Comparison of ENCODE assay signal across 8 mouse cellular contexts in genomic region chr7:99267897-99268505, GRCm38 (mm10). TPM values are rescaled to one million over a fixed set of nuclear protein-coding genes. Genes with fewer than 3 reads are reported as not detected.
A peak's percentile ranks its signal among the peaks of the same experiment; 100 is the strongest.
DNase-seq lines count a peak whose midpoint lies in the region; ATAC-seq and TF ChIP-seq lines count a peak whose summit lies in the region.

No protein-coding gene starts in this region.

- peak; percentile 59 for DNase-seq in 3T3-L1 (ENCODE audit: low read depth, low spot score)
- peak; percentile 30 for DNase-seq in adrenal gland, adult 8-10 months
- DNase-seq in heart, adult 9 months (ENCODE audit: low spot score in 2 of 2) = peak; percentile 53 to 60
- DNase-seq in kidney, adult 9 months = peak; percentile 8
- DNase-seq in limb, embryonic 14.5 days (ENCODE audit: low spot score) = peak; percentile 53
- DNase-seq in thymus, postnatal 4 days = peak; percentile 45

- peaks cover 22% of the 10 kb centered on the region for H3K4me1 ChIP-seq in embryonic facial prominence, embryonic 12.5 days
- peaks cover 16% of the 10 kb centered on the region for H3K4me1 ChIP-seq in limb, embryonic 14.5 days (ENCODE audit: control insufficient read depth, insufficient read depth, low read length)

- 1% methylated on average over 59 of the region's 59 CpGs for whole genome bisulfite sequencing in embryonic facial prominence, embryonic 12.5 days
- under 1% methylated on average over 51 of the region's 59 CpGs for WGBS in limb, embryonic 14.5 days

- H3K27ac ChIP-seq in embryonic facial prominence, embryonic 12.5 days = peak overlapping the region; percentile 67
- H3K27ac ChIP-seq in limb, embryonic 14.5 days (replicated peaks; ENCODE audit: low read depth, low read length) = no peak overlapping the region

- peak overlapping the region; percentile 82 for H3K4me2 ChIP-seq in embryonic facial prominence, embryonic 12.5 days (replicated peaks)
- H3K4me2 ChIP-seq in limb, embryonic 14.5 days (replicated peaks; ENCODE audit: low read depth, low read length, severe bottlenecking) = peak overlapping the region; percentile 91
- peak overlapping the region; percentile 83 for H3K4me2 ChIP-seq in myocyte (ENCODE audit: low read depth)

- peak overlapping the region; percentile 53 for H3K4me3 ChIP-seq in embryonic facial prominence, embryonic 12.5 days
- H3K4me3 ChIP-seq in limb, embryonic 14.5 days (replicated peaks; ENCODE audit: low read length) = peak overlapping the region; percentile 54
- peak overlapping the region; percentile 46 for H3K4me3 ChIP-seq in myocyte

- no peaks in the 10 kb centered on the region for H3K9me3 ChIP-seq in embryonic facial prominence, embryonic 12.5 days
- H3K9me3 ChIP-seq in limb, embryonic 14.5 days (ENCODE audit: control insufficient read depth, low read length) = no peaks in the 10 kb centered on the region

- peak overlapping the region; percentile 3 for H3ac ChIP-seq in myocyte (ENCODE audit: control insufficient read depth, insufficient read length)

- peak overlapping the region; percentile 41 for H3K9ac ChIP-seq in embryonic facial prominence, embryonic 12.5 days
- peak overlapping the region; percentile 49 for H3K9ac ChIP-seq in limb, embryonic 14.5 days (ENCODE audit: low read depth, low read length, severe bottlenecking)

- ATAC-seq in embryonic facial prominence, embryonic 12.5 days (ENCODE audit: insufficient number of reproducible peaks, insufficient read depth, low FRiP score, low TSS enrichment) = peak; percentile 84
- peak; percentile 75 for ATAC-seq in limb, embryonic 14.5 days (ENCODE audit: low FRiP score, low read depth)

- no peaks in the 10 kb centered on the region for H3K36me3 ChIP-seq in embryonic facial prominence, embryonic 12.5 days
- no peaks in the 10 kb centered on the region for H3K36me3 ChIP-seq in limb, embryonic 14.5 days (ENCODE audit: control insufficient read depth, insufficient read depth, low read length)
- no peaks in the 10 kb centered on the region for H3K36me3 ChIP-seq in myocyte (ENCODE audit: control insufficient read depth, insufficient read depth)

- peaks cover 19% of the 10 kb centered on the region for H3K79me2 ChIP-seq in myocyte (ENCODE audit: control insufficient read depth, insufficient read depth)

- no peak for TF ChIP-seq POLR2A in limb, embryonic 14.5 days (IDR thresholded peaks at IDR 0.05; ENCODE audit: borderline replicate concordance, extremely low read depth, insufficient read depth, insufficient read length)
- peak; percentile 72 for TF ChIP-seq POLR2A in myocyte (IDR thresholded peaks at IDR 0.05; ENCODE audit: insufficient read length, low read depth)

- H3K27me3 ChIP-seq in embryonic facial prominence, embryonic 12.5 days = peaks cover 67% of the 10 kb centered on the region
- H3K27me3 ChIP-seq in limb, embryonic 14.5 days (ENCODE audit: control insufficient read depth, insufficient read depth, low read length) = peaks cover 55% of the 10 kb centered on the region
- H3K27me3 ChIP-seq in myocyte (ENCODE audit: control insufficient read depth, insufficient read depth, insufficient read length) = no peaks in the 10 kb centered on the region

TF ChIP-seq in myocyte, 11 proteins besides CTCF, POLR2A, EP300 and RAD21:
- TF ChIP-seq MYOG (IDR thresholded peaks at IDR 0.05; ENCODE audit: control insufficient read depth in 1 of 3, insufficient read depth in 1 of 3, insufficient read length in 2 of 3, low read depth in 2 of 3) (no peak), MAX (IDR thresholded peaks at IDR 0.05; ENCODE audit: low read depth) (no peak), SRF (IDR thresholded peaks at IDR 0.05; ENCODE audit: control insufficient read depth, insufficient read length, low read depth) (no peak), TCF3 (IDR thresholded peaks at IDR 0.05; ENCODE audit: insufficient read length, low read depth) (no peak), MYOD1 (IDR thresholded peaks at IDR 0.05; ENCODE audit: control insufficient read depth in 1 of 3, insufficient read length in 2 of 3, low read depth in 2 of 3) (peak in 1 of 3 experiments; percentile 1), POLR2AphosphoS2 (IDR thresholded peaks at IDR 0.05; ENCODE audit: insufficient read length, low read depth) (peak; percentile 63)

RNA-seq across cellular contexts. Expression of gene Map6, which starts 0.8 kb away (rescaled TPM):
- total RNA-seq in adrenal gland, adult 8-10 months (2022) = 10 to 100 TPM in 3 of 4 experiments, 1 to 10 TPM in 1; 8.6 to 14.1 (median 12.4) TPM
- polyA plus RNA-seq in embryonic facial prominence, embryonic 12.5 days (2016; fragmentation: Nextera tagmentation; extraction: Ambion mirVana) = 12.6 and 13.0 TPM in 2 replicates
- 3.5 and 3.6 TPM in 2 replicates for polyA plus RNA-seq in limb, embryonic 14.5 days (2012; rRNA removed)
- 6.3 and 6.4 TPM in 2 replicates for polyA plus RNA-seq in limb, embryonic 14.5 days (2014; fragmentation: Nextera tagmentation; extraction: Ambion mirVana)
- polyA plus RNA-seq in myocyte (2012; fragmentation: generic; extraction: Trizol) = 35.1 TPM

RNA-seq across cellular contexts. Expression of gene Mogat2, which starts 29.6 kb away (rescaled TPM):
- 1 to 10 TPM in 1 of 4 experiments, under 1 TPM in 3; 0.25 to 1.5 (median 0.51) TPM for total RNA-seq in adrenal gland, adult 8-10 months (2022)
- polyA plus RNA-seq in embryonic facial prominence, embryonic 12.5 days (2016; fragmentation: Nextera tagmentation; extraction: Ambion mirVana) = 4.9 and 5.3 TPM in 2 replicates
- polyA plus RNA-seq in limb, embryonic 14.5 days (2012; rRNA removed) = 2.2 and 3.6 TPM in 2 replicates
- polyA plus RNA-seq in limb, embryonic 14.5 days (2014; fragmentation: Nextera tagmentation; extraction: Ambion mirVana) = 4.5 and 5.1 TPM in 2 replicates
- 1.9 TPM for polyA plus RNA-seq in myocyte (2012; fragmentation: generic; extraction: Trizol)

Comparison
In these comparisons a context has a peak if more than half of its experiments do, and no peak if none do; other contexts are left out.
1. DNase-seq: peak in every context shown above with its lines; median percentile 59 in 3T3-L1; 56 in heart, adult 9 months; 53 in limb, embryonic 14.5 days; 45 in thymus, postnatal 4 days; 30 in adrenal gland, adult 8-10 months; 8 in kidney, adult 9 months.